Mouse (Mus musculus) lung, embryonic 16.5 days (tissue): ENCODE results near the gene Sdhc. TPM values are rescaled to one million over a fixed set of nuclear protein-coding genes. Genes with fewer than 3 reads are reported as not detected.
"Not testable (repeated sequence)": the region's sequence is repeated elsewhere in the genome, so short reads cannot be mapped to it uniquely, and the experiment has no call there.

Source experiments
- ATAC-seq: fragments of 200-750 bp; cut with Nextera tagmentation; 2 replicates; pipeline ENCODE4 v1.8.0; 2017; ENCODE audit warnings: low read depth, mild to moderate bottlenecking, moderate library complexity
- H3K27ac ChIP-seq: fragments of 300-500 bp; sonication (generic); 2 replicates; pipeline ENCODE4 v1.5.1; 2014; ENCODE audit warnings: mild to moderate bottlenecking, control low read depth, low read length
- H3K27me3 ChIP-seq: fragments of 300-500 bp; sonication (generic); 2 replicates; pipeline ENCODE4 v1.6.1; 2014; ENCODE audit warnings: low read depth, low read length, mixed read lengths; ENCODE audit not compliant: control insufficient read depth, insufficient read depth
- H3K36me3 ChIP-seq: fragments of 300-500 bp; sonication (generic); 2 replicates; pipeline ENCODE4 v1.6.1; 2014; ENCODE audit warnings: low read length; ENCODE audit not compliant: control insufficient read depth, insufficient read depth
- H3K4me1 ChIP-seq: fragments of 300-500 bp; sonication (generic); replicated peaks from 2 replicates; pipeline ENCODE4 v1.6.1; 2014; ENCODE audit warnings: low read length, mixed read lengths; ENCODE audit not compliant: control insufficient read depth, insufficient read depth
- H3K4me2 ChIP-seq: fragments of 300-500 bp; sonication (generic); 2 replicates; pipeline ENCODE4 v1.6.1; 2014; ENCODE audit warnings: low read depth, low read length, control low read depth
- H3K4me3 ChIP-seq: fragments of 300-500 bp; sonication (generic); 2 replicates; pipeline ENCODE4 v1.5.1; 2014; ENCODE audit warnings: mild to moderate bottlenecking, low read length, control low read depth
- H3K9ac ChIP-seq: fragments of 300-500 bp; sonication (generic); 2 replicates; pipeline ENCODE4 v1.6.1; 2014; ENCODE audit warnings: low read length, control low read depth
- H3K9me3 ChIP-seq: fragments of 300-500 bp; sonication (generic); 2 replicates; pipeline ENCODE4 v1.6.1; 2016; ENCODE audit warnings: low read length; ENCODE audit not compliant: control insufficient read depth
- WGBS: fragments of 180-500 bp; shearing (Covaris S2); extraction: QIAGEN DNeasy Blood & Tissue Kit; methylation state at CpG from one replicate; pipeline ENCODE4 v1.1.7; 2014; 5-methylcytosine and 5-hydroxymethylcytosine counted together
- microRNA-seq: library from miRNA; unstranded; fragments of <30 nt; microRNA quantifications from one replicate; pipeline ENCODE4, GENCODE M21; 2016
- polyA plus RNA-seq: library from polyadenylated mRNA; unstranded; fragments of >200 nt; fragmentation: Nextera tagmentation; extraction: Ambion mirVana; gene quantifications from 2 replicates; pipeline ENCODE4 v1.2.1, GENCODE M21; 2015

Sdhc gene
- polyA plus RNA-seq, 1 experiment from 2014 or later = 285 TPM

DNA sequence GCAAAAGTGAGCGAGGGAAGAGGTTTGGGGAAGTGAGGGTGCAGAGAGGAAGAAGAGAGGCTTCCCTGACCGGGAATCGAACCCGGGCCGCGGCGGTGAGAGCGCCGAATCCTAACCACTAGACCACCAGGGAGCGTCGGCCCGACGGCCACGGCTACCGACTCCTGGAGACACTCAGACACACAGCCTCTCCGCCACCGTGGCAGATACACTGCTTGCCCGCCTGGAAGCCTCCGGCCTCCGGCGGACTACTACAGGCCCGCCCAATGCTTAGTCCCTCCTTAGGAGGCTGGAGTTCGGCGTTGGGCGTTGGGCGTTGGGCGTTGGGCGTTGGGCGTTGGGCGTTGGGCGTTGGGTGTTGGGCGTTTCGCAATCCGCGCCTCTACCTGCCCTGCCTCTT is 71.1 kb downstream of the Sdhc start:
- H3K9ac ChIP-seq, H3K4me2 ChIP-seq, H3K4me1 ChIP-seq, H3K4me3 ChIP-seq, H3K9me3 ChIP-seq, H3K27ac ChIP-seq, H3K36me3 ChIP-seq: not testable (repeated sequence)
- H3K27me3 ChIP-seq = peaks cover 16% of the 10 kb centered on the region
- peak; percentile 72 for ATAC-seq
- 0% methylated on average over 1 of the region's 35 CpGs for WGBS

GRCm38 (mm10) chr1:171078419-171078818 is 72.0 kb downstream of the Sdhc start:
- Histone ChIP-seq H3K27me3 (peaks cover 22% of the 10 kb centered on the region), H3K4me2 (peak overlapping the region; percentile 35), H3K4me3 (peak overlapping the region; percentile 15; the same call in 1 of the 2 replicates)
- WGBS = 20% methylated on average over 11 of the region's 12 CpGs
- not testable (repeated sequence) for H3K9ac ChIP-seq, ATAC-seq, H3K4me1 ChIP-seq, H3K27ac ChIP-seq, H3K36me3 ChIP-seq, H3K9me3 ChIP-seq

GRCm38 (mm10) chr1:171077955-171078354 is 72.4 kb downstream of the Sdhc start:
- H3K4me3 ChIP-seq, H3K27ac ChIP-seq, H3K4me1 ChIP-seq, H3K36me3 ChIP-seq, H3K9ac ChIP-seq, H3K9me3 ChIP-seq: not testable (repeated sequence)
- peaks cover 22% of the 10 kb centered on the region for H3K27me3 ChIP-seq
- WGBS = under 1% methylated on average over 13 of the region's 27 CpGs
- H3K4me2 ChIP-seq = peak overlapping the region; percentile 38
- ATAC-seq = peak; percentile 30

GRCm38 (mm10) chr1:171077192-171077591 is 73.2 kb downstream of the Sdhc start:
- 34% methylated on average over 5 of the region's 5 CpGs for WGBS
- H3K36me3 ChIP-seq = not testable (repeated sequence)

More at GRCm38 (mm10) chr1:171077192-171077591, 73.2 kb downstream of the Sdhc start:
- H3K4me1 ChIP-seq, H3K27ac ChIP-seq, H3K4me3 ChIP-seq, H3K9ac ChIP-seq, H3K4me2 ChIP-seq, H3K9me3 ChIP-seq, ATAC-seq: not testable (repeated sequence)
- H3K27me3 ChIP-seq = peaks cover 22% of the 10 kb centered on the region

Small RNAs within 50 kb of the gene (microRNA-seq; reads per million reads assigned to microRNA genes)
- gene Gm27844 = not detected

Other genes with a start within 250 kb of the Sdhc start
- not detected in 2 replicates for gene Fcrlb, start 237.7 kb downstream of the Sdhc start, polyA plus RNA-seq
- not detected in 2 replicates for gene Fcrla, start 223.0 kb downstream of the Sdhc start, polyA plus RNA-seq
- gene Fcgr2b, start 174.1 kb downstream of the Sdhc start, polyA plus RNA-seq = 3.0 and 4.2 TPM in 2 replicates
- 0.39 and 0.84 TPM in 2 replicates for gene Fcgr4, start 131.7 kb downstream of the Sdhc start, polyA plus RNA-seq
- gene Fcgr3, start 85.7 kb downstream of the Sdhc start, polyA plus RNA-seq = 12.7 and 19.3 TPM in 2 replicates
- gene Cfap126, start 36.7 kb downstream of the Sdhc start, polyA plus RNA-seq = 15.7 and 20.4 TPM in 2 replicates
- gene Mpz, start 108 bp upstream of the Sdhc start, polyA plus RNA-seq = 0.78 and 1.3 TPM in 2 replicates
- 6.6 and 7.2 TPM in 2 replicates for gene Pcp4l1, start 45.7 kb upstream of the Sdhc start, polyA plus RNA-seq
- gene Nr1i3, start 63.4 kb upstream of the Sdhc start, polyA plus RNA-seq = 0.19 and 0.23 TPM in 2 replicates
- gene Tomm40l, start 71.9 kb upstream of the Sdhc start, polyA plus RNA-seq = 32.0 and 33.3 TPM in 2 replicates
- gene Apoa2, start 74.5 kb upstream of the Sdhc start, polyA plus RNA-seq = 13.3 and 111 TPM in 2 replicates
- 52.8 and 59.4 TPM in 2 replicates for gene Fcer1g, start 83.8 kb upstream of the Sdhc start, polyA plus RNA-seq
- gene Adamts4, start 99.8 kb upstream of the Sdhc start, polyA plus RNA-seq = 8.4 and 9.2 TPM in 2 replicates
- 227 and 230 TPM in 2 replicates for gene Ndufs2, start 100.8 kb upstream of the Sdhc start, polyA plus RNA-seq
- 92.6 and 98.6 TPM in 2 replicates for gene B4galt3, start 119.7 kb upstream of the Sdhc start, polyA plus RNA-seq
- gene Ppox, start 130.6 kb upstream of the Sdhc start, polyA plus RNA-seq = 53.9 and 56.8 TPM in 2 replicates
- 69.8 and 76.0 TPM in 2 replicates for gene Usp21, start 137.4 kb upstream of the Sdhc start, polyA plus RNA-seq
- 109 and 111 TPM in 2 replicates for gene Ufc1, start 144.4 kb upstream of the Sdhc start, polyA plus RNA-seq
- 52.0 and 52.1 TPM in 2 replicates for gene Dedd, start 178.5 kb upstream of the Sdhc start, polyA plus RNA-seq
- gene Nit1, start 195.0 kb upstream of the Sdhc start, polyA plus RNA-seq = 43.5 and 44.9 TPM in 2 replicates
- 86.4 and 99.8 TPM in 2 replicates for gene Pfdn2, start 195.1 kb upstream of the Sdhc start, polyA plus RNA-seq
- gene Klhdc9, start 210.2 kb upstream of the Sdhc start, polyA plus RNA-seq = 3.8 and 4.4 TPM in 2 replicates
- gene Nectin4, start 219.5 kb upstream of the Sdhc start, polyA plus RNA-seq = 7.4 and 9.4 TPM in 2 replicates
- gene Arhgap30, start 238.4 kb upstream of the Sdhc start, polyA plus RNA-seq = 2.6 and 3.2 TPM in 2 replicates